Mouse (Mus musculus) heart, postnatal 4 days (tissue): Measurements from ENCODE around the gene Atp5h. TPM values are rescaled to one million over a fixed set of nuclear protein-coding genes. Genes with fewer than 3 reads are reported as not detected.
"Not testable (repeated sequence)": the region's sequence is repeated elsewhere in the genome, so short reads cannot be mapped to it uniquely, and the experiment has no call there.

Source experiments
- DNase-seq: peaks from one replicate; pipeline ENCODE4 v3.0.0; 2021
- total RNA-seq, 2 experiments: library from RNA; stranded (reverse); gene quantifications; 2 replicates each; pipeline ENCODE4 v1.2.3; 2021

Gene Atp5h
- total RNA-seq, 2 experiments from 2014 or later, result 1,670 to 1,720 TPM

GRCm38 (mm10) chr11:115398085-115398484, 21.7 kb downstream of the Atp5h start:
- DNase-seq, result peak; percentile 30

DNA sequence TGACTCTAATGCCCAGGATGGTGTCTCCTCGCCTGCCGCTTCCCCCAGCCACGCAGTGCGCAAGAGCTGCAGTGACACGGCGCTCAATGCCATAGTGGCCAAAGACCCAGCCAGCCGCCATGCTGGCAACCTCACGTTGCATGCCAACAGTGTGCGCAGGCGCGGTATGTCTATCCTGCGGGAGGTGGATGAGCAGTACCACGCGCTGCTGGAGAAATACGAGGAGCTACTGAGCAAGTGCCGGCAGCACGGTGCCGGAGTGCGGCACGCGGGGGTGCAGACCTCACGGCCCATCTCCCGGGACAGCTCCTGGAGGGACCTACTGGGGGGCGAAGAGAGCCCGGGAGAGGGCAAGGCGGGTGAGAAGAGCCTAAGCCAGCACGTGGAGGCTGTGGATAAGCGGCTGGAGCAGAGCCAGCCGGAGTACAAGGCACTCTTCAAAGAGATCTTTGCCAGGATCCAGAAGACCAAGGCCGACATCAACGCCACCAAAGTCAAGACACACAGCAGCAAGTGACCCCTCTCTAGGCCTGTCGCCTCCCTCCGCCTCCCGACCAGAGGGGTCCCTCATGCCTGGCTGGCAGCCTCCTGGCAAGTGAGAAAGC, 25.9 kb downstream of the Atp5h start:
- DNase-seq, result no peak

DNA sequence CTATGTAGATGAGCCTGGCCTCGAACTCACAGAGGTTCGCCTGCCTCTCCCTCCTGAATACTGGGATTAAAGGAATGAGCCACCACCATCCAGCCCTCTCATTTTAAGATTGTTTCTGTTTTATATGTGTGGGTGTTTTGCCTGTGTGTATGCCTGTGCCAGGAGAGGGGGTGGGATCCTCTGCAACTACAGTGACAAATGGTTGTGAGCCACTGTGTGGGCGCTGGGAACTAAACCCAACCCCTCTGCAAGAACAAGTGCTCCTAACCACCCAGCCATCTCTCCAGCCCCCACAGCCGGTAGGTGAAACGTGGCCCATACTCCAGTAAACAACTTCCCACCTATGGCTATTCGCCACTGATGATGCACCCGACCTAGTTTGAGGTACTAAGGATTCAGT, 28.4 kb downstream of the Atp5h start:
- DNase-seq, result no peak

DNA sequence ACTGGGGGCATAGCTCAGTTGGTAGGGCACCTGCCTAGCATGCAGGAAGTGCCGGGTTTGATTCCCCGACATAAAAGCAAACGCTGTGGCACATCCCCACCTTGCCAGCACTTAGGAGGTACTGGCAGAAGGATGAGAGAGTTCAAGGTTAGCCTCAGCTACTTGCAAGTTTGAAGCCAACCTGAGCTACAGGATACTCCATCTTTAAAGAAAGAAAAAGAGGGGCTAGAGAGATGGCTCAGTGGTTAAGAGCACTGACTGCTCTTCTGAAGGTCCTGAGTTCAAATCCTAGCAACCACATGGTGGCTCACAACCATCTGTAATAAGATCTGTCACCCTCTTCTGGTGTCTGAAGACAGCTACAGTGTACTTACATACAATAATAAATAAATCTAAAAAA, 32.9 kb downstream of the Atp5h start:
- not testable (repeated sequence) for DNase-seq

DNA sequence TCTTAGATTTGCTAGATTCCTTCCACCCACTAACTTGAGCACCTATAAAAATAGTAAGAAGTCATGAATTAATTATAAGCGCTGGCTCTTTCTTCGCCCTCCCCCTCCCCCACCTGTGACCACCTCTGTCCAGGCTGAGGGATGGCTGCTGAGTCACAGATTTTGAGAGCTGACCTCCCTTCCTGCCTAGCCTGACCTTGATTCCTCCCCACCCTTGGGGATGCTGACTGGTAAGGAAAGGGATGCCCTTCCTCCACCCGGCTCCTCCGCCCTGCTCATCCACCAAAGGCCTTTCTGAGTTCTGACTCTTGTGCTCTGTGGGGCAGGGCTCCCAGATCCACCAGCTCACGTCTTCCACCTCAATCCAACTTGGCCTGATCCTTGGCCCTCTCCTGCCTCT, 35.2 kb downstream of the Atp5h start:
- no peak for DNase-seq

- DNase-seq, result peak; percentile 58
Observed at GRCm38 (mm10) chr11:115383701-115384474, 35.9 kb downstream of the Atp5h start.

DNA sequence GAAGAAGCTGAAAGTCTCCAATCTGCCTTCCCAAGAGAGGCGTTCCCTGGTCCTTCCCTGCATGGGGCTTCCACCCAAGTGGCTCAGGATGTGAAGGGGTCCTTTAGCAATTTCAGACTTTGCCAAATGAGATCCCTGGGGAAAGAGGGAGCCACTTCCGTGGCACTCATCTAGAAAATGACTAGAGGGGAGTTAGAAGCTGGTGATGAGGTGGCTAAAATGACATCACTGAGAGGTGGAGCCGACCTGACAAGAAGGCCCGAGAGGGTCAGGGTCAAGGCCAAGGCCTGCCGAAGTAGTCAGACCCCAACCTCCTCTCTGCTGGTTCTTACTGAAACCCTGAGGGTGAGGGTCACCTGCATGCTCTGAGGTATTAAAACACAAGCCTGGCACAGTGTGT, 36.9 kb downstream of the Atp5h start:
- no peak for DNase-seq

DNA sequence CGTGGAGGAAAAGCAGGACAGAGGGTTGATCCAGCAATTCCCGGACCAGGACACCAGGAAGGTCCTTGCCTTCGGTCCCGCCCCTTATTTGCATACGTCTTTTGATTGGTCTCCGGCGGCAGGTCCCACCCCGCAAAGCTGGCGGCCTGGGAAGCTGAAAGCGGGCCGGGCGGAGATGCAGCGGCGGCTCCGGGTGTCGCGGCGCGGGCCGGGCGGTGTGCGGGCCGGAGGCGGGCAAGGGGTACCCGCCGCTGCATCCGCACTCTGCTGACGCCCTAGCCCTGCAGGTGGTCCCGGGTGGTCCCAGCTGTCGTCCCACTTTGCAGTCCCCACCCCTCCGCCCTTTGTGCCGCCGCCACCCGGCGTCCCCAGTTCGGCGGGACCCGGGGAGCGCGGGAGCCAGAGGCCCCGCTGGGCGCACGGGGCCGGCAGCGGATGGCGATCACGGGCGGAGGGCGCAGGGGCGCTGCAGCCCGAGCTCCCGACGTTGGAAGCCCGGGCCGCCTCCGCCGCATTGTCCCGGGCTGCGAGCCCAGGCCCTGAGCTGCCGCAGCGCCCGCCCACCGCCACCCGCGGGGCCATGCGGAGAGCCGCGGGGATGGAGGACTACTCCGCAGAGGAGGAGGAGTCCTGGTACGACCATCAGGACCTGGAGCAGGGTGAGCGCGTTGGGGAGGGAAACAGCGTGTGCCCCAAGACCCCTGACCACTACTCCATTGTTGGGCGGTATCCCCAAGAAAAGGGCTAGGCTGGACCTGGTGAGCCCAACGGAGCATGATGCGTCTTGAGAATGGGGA, 37.8 kb downstream of the Atp5h start, which contains the start of gene Cdr2l:
TSS of gene Cdr2l (plus strand) at position 174 of the 797 bp plus-strand sequence.
- DNase-seq, result peak; percentile 94

GRCm38 (mm10) chr11:115381276-115381675, 38.5 kb downstream of the Atp5h start:
- no peak for DNase-seq

DNA sequence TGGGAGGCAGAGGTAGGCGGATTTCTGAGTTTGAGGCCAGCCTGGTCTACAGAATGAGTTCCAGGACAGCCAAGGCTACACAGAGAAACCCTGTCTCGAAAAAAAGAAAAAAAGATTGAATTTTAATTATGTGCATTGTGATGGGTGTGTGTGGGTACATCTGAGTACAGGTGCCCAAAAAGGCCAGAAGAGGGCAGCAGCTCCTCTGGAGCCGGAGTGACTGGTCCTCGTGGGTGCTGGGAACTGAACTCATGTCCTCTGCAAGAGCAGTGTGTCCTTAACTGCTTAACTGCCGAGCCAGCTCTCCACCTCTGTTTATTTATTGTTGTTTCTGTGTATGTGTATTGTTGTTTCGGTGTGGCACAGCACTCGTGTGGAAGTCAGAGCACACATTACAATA, 41.9 kb downstream of the Atp5h start:
- DNase-seq, result no peak

DNA sequence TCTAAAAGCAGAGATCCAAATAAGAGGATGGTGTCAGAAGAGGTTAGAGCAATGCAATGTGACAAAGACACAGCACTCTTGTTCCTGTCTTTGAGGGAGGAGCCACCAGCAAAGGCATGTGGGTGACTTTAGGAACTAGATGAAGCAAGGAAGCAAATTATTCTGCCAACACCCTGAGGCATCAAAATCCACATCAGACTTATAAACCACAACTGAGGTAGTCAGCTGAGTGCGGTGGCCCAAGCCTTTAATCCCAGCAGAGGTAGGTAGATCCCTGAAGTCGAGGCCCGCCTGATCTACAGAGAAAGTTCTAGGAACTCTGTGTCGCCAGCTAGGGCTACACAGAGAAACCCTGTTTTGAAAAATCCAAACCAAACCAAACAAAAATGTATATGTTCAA, 42.5 kb downstream of the Atp5h start:
- DNase-seq, result no peak

DNA sequence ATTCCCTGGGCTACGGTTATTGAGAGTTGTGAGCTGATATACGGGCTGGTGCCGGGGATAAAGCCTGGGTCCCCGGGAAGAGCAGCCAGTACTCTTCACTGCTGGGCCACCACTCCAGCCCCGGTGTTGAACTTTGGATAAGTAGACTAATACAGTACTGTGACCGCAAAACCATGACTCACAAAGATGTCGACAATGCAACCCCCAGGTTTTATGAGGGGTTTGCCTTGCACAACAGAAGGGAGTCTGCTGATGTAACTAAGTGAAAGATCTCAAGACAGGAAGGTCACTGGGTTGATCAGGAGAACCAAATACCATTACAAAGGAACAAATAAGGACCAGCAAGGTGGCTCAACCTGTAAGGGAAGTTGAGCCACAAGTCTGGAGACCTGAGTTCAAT, 43.0 kb downstream of the Atp5h start:
- DNase-seq, result no peak

GRCm38 (mm10) chr11:115374695-115375425, 44.9 kb downstream of the Atp5h start:
- DNase-seq, result peak; percentile 34

DNA sequence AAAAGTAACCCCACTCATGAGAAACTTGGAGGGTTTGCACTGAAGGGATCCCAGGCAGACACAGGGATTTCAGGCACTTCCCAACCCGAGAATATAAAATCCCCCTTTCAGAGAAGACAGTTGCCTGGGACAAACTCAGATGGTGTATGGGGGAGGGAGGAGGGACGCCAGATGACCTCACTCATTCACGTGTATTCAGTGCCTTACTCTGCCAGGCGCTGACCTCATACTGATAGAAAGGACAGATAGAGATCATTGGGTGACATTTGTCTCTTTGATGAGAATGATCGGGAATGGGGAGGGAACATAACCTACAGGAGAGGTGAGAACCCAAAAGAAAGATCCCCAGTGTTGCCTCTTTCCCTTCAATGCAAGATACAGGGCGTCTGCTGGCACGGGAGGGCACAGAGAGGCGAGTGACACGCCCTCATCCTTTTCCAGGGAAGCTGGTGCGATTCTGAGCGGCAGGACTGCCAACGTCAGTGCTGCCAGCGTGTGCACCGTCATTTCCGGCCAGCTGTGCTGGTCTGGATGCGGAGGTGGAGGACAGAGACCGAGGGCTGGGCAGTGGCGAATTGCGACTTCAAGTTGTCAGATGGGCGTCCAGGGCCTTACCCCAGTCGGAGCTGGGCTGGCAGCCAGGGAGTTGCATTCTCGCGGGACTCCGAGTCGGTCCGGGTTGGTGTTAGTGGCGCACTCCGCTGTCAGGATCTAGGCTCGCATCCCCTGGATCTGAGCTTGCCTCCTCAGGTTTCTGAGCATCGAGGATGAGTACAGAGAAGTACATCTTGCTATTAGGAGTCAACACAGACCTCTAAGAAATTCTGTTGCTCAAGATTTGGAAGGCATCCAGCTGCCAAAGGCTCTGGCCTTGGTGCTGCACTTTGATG, 45.7 kb downstream of the Atp5h start:
- DNase-seq, result peak; percentile 87

DNA sequence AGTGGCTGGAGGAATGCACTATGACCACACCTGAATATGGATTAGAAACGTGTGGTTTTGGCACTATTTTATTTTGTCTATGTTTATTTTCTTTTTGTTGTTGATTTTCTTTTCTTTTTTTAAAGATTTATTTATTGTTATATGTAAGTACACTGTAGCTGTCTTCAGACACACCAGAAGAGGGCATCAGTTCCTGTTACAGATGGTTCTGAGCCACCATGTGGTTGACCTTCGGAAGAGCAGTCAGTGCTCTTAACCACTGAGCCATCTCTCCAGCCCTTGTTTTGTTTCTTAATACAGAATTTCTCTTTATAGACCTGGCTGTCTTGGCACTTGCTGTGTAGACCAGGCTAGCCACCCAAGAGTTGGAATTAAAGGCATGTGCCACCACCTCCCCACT, 47.0 kb downstream of the Atp5h start:
- no peak for DNase-seq

DNA sequence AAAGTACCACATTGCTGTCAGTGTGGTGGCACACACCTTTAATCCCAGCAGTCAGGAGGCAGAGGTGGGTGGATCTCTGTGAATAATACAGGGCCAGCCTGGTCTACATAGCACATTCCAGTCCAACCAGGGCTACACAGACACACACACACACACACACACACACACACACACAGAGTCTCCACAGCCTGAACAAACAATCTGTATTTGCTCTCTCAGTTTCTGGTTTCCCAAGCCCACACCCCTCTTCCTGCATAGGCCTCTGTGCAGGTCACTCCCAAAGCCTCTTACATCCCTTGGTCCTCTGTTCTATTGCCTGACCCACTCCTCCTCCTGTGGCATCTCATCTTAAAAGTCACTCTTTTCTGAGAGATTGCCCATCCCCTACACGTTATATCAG, 47.7 kb downstream of the Atp5h start:
- no peak for DNase-seq

GRCm38 (mm10) chr11:115371354-115371753, 48.4 kb downstream of the Atp5h start:
- no peak for DNase-seq

DNA sequence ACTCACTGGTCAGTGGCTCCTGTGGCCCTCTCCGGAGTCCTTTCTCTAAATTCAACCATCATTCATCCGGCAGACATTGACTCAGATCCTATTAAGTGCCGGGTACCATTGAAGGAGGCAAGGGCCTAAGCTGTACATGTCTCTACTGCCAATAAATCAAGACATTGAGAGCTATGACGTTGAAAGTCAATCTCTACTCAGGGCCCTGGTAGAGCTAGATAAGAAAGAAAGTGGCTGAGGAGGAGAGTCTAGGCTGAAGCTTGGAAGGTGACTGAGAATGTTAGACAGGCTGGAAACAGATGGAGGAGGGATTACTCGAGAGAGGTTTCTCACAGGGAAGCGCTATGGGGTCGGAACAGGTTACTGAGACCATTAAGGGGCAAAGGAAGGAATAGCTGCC, 49.4 kb downstream of the Atp5h start:
- DNase-seq, result no peak

DNA sequence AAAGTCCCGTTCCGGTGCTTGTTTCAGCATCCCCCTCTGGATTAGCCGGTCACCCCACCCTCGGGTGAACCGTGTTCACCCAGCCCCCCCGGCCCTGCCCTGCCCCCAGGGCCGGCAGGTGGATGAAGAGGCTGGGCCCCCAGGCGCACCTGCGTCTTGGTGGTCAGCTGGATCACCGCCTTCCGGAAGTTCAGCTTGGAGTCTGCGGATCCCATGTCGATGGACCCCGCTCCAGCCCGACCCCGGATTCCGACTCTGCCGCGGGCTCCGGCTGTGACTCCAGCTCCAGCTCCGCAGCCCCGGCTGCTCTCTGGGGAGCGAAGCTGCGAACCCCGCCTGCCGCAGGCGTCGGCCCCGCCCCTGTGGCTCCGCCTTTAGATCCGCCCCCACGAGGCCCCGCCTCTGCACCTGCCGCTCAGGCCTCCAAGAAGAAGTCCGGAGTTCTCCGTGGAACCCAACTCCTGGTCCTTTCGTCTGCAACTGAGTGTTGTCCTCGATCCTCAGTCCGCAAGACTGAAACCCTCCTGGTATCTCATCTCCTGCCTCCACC, 52.3 kb downstream of the Atp5h start, which contains the start of gene Hid1:
TSS of gene Hid1 (minus strand) at position 362 of the 550 bp plus-strand sequence.
- peak; percentile 77 for DNase-seq

GRCm38 (mm10) chr11:115366706-115367394, 52.9 kb downstream of the Atp5h start:
- no peak for DNase-seq
